Mouse (Mus musculus): ENCODE measurements around the gene Zfp592.
"Not testable (repeated sequence)": the region's sequence is repeated elsewhere in the genome, so short reads cannot be mapped to it uniquely, and the experiment has no call there.

The Zfp592 gene

DNA sequence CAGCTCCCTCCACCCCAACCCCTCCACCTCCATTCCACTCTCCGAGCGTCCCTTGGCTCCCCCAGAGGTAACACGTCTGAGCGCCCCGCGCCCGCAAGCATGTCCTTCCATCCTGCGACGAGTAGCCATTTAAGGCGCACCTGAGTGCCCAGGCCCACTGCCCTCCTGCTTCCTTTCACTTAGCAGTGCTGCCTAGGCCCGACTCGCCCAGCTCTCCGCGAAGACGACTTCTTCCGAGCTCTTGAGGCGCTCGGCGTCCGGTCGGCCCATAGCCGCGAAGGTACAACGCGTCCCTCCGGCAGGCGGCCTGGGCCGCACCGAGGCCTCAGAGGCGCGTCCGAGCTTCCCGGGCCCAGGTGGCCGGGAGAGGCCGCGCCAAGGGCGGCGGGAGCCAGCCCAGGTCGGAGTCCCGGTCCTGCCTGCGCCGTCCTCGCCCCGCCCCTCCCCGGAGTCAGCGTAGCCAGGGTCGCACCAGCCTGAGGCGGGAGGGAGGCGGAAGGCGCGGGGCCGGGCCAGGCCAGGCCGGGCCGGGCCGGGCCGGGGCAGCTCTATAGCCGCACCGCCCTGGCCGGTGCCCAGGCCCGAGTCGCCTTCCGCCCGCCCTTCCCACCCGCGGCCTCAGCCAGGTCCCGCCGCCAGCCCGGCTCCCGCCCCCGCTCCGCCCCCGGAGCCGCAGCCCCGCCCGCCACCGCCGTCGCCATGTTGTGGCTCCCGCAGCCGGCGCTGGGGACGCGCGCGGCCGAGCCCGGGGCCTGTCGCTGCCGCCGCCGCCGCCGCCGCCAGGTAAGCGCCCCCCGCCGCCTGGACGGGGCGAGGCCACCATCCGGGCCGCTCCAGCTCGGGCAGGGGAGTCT is at the start of gene Zfp592:
Zfp592 (plus strand) TSS at position 702 of the 854 bp plus-strand sequence.
- DNase-seq, result peak; percentile 85

DNA sequence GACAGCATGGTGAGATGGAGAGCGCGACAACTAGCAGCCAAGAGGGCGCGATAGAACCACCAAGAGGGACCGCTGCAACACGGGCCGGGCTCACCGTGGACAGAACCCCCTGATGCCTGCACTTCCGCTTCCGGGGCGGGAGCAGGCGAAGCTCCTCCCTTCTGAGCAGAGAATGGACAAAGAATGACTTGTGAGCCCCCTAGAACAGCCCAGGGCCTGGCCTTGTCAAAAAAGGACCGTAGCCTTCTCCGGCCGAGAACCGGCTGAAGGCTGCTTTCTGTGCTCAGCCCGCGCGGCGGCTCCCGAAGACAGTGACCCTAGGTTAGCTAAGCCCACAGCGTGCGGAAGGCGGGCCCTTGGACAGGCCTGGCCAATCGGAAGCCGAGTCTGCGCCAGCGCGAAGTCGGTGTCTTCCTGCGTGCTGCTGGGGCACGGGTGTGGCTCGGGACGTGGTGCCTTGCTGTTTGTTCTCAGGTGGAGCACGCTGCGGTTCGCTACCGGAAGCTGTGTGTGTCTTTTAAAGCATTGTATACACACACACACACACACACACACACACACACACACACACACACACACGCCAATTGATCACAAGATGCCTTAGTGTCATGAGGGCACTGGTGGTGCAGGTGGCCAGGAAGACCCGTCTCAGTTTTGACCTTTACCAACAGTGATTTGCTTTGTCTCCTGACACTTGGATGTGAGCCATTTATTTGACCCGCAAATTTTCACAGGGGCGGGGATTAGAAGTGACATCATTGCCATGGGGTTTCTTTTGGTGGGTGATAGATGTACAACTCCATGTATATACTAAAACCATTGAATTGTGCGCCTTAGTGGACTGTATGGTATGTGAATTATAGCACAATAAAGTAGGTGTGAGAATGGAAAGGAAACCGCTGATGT is 45.8 kb upstream of the Zfp592 start, which contains the start of gene Sec11a:
Sec11a (minus strand) TSS at position 336 of the 906 bp plus-strand sequence.
- peak; percentile 97 for DNase-seq

DNA sequence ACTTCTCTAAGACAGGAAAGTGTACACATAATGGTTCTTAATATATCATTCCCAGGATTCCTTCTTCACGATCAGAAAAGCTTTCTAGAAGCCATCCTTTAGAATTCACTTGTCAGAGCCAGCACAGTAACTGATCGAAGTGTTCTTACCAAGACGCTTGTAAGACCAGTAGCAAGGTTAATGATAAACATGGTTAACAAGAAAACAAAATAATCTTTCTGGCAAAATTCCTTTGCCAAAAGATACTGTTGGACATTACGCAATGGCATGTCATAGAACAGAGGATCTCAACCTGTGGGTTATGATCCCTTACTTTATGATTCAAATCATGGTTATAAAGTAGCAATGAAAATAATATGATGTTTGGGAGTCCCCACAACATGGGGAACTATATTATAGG is 42.0 kb upstream of the Zfp592 start:
- DNase-seq, result no peak

DNA sequence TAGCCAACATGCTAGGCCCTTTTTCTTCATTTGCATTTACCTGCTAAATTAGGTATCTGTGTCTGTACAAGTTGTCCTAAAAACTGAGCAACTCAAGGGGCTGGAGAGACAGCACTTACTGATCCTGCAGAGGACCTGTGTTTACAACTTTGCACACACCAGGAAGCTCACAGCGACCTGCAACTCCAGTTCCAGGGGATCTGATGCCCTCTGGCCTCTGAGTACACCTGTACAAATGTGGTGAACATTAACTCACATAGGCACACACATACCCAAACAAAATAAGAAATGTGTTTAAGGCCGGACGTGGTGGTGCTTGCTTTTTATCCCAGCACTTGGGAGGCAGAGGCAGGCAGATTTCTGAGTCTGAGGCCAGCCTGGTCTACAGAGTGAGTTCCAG is 41.3 kb upstream of the Zfp592 start:
- no peak for DNase-seq

DNA sequence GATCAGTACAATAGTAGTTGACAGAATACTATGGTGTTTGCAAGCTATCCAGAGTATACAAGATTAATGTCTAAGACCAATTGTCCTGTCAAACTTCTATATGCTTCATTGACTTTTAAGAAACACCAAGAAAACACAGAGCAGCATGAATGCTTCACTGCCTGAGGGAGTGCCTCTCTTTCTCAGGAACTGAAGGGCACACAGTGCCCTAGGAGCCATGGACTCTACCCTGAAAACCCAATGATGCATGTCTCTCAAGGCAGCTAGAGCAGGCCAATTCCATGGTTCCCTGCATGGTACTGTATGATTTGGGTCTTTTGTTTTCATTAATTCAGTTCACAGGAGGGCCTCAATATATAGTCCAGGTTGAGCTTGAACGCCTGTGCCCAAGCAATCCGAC is 39.2 kb upstream of the Zfp592 start:
- DNase-seq, result no peak

DNA sequence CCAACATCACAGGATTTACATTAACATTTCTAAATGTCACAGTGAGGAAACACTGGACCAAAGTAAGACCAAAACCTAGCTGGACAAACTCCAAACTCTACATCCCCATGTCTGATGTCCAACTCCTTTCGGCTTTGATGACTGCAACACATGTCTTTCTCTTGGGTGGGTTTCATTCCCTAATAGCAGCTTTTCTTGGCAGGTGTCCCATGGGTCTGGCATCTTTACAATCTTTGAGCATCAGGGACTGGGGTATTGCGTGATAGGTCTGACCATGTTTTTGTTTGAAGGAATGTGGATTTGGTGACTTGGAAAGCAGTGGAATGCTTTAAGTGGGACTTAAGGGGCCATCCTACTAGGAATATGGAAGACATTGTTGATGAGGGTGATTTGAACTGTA is 36.6 kb upstream of the Zfp592 start:
- no peak for DNase-seq

DNA sequence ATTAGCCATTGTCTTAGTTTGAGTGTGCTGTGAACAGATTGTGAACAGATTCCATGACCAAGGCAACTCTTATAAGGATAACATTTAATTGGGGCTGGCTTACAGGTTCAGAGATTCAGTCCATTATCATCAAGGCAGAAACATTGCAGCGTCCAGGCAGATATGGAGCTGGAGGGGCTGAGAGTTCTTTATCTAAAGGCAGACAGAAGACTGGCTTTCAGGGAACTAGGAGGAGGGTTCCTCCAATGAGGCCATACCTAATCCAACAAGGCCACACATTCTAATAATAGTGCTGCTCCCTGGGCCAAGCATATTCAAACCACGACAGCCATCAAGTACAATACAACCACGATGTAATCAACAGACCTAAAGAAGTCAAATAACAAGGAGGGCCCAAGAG is 34.5 kb upstream of the Zfp592 start:
- DNase-seq, result no peak

DNA sequence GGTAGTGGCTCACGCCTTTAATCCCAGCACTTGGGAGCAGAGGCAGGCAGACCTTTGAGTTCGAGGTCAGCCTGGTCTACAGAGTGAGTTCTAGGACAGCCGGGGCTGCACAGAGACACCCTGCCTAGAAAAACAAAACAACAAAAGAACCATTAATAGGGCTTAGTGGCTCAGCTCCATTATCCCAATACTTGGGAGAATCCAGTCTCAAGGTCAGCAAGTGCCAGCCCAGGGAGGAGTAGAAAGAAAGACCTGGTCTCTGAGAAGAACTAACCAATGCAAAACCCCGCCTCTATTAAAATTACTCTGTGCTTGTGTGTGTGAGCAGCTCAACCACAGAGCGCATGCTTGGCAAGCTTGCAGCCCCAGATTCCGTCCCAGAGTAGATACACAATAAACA is 30.7 kb upstream of the Zfp592 start:
- DNase-seq, result no peak

DNA sequence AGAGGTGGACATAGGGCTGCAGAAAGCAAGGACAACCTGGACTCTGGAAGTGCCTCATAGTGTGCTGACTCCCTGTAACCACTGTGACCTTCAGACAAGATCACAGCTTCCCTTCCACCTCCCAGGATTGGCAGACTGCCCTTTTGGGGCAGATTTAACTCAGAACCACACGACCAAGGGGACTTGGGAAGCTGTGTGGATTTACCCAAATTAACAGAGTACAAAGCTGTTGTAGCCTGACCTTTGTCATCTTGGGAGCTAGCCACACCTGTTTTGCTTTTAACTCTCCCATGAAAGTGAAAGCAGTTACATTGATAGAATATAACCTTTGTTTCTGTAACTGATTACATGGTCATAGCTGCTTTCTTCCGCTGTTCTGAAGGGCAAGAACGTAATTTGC is 22.6 kb upstream of the Zfp592 start:
- DNase-seq, result no peak

DNA sequence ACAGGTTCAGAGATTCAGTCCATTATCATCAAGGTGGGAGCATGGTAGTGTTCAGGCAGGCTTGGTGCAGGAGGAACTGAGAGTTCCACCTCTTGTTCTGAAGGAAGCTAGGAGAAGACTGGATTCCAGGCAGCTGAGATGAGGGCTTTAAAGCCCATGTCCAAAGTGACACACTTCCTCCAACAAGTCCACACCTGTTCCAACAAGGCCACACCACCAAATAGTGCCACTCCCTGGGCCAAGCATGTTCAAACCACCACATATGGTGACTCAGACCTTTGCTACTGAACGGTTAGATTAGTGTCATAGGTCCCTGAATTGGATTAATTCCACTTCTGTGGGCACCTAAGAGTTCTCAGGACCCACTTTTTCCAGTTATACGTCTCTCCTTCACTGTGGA is 22.1 kb upstream of the Zfp592 start:
- no peak for DNase-seq

DNA sequence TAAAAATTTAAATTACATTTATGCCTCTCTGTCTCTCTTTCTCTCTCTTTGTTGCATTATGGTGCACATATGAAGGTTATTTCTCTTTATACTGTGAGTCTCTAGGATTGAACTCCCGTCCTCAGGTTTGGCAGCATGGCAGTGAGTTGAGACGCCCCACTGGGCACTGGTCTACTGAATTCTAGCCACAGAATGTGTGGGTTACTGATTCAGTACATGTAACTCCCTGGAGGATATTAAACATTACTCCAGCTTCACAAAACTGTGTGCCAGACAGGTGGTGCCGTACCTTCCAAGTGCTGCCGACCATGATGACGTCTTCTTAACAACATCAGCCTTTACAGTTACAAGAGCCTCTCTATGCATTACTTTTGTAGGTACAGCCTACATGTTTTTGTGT is 21.4 kb upstream of the Zfp592 start:
- DNase-seq, result no peak

DNA sequence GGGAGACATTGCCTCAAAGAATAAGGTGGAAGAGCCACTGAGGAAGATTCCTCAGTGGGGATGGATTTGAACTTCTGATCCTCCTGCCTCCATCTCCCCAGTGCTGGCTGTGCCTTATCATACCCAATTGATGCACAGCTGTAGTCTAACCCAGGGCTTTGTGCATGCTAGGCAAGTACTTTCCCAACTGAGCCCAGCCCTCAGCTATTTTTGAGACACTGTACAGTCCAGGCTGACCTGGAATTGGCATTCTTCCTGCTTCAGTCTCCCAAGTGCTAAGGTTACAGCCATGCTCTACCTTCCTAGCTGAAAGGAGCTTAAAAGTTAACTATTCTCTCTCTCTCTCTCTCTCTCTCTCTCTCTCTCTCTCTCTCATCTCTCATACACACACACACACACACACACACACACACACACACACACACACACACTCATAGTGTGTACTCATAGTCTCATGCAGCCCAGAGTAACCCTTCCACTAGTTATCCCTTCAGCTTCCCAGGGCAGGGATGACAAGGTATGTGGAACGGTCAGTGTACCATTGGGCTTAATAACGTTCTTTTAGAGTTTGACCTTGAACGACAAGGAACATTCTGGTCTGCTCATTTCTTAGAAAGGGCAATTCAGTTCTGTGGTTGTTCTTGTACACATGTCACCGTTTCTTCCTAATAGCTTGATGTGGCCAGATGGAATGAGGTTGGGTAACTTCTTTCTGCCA is 20.4 kb upstream of the Zfp592 start:
- DNase-seq, result not testable (repeated sequence)

DNA sequence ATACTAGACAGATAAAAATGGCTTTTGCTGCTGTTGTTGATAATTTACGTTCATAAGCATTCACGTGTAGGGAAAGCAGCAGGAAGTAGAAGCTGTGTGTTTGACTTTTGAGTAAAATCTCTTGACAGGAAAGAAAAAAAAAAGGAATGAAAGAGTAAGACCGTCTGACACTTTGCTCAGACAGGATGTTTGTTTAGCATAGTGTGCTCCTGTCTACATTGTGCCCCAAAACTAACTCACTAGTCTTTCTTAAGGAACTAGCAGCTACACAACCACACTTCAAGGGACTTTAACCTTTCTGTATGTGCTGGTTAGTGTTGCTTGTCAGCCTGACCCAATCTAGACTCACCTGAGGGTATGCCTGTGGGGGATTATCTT is 19.9 kb upstream of the Zfp592 start:
- not testable (repeated sequence) for DNase-seq

DNA sequence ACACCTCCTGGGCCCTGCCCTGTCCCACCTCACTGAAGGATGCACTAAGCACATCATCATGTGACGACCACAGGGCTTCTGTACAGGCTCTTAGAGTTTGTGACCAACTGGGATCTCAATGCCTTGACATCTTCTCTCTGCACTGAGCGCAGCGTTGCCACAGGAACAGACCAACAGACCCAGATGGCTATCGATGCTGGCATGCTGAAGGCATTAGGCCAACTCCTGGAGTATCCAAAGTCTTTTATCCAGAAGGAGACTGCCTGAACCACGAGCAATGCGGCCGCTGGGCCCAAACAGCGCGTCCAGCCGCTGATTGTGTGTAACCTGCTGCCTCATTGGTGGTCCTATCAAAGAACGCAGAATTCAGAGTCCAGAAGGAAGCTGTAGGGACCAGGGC is 12.9 kb upstream of the Zfp592 start:
- DNase-seq, result no peak

DNA sequence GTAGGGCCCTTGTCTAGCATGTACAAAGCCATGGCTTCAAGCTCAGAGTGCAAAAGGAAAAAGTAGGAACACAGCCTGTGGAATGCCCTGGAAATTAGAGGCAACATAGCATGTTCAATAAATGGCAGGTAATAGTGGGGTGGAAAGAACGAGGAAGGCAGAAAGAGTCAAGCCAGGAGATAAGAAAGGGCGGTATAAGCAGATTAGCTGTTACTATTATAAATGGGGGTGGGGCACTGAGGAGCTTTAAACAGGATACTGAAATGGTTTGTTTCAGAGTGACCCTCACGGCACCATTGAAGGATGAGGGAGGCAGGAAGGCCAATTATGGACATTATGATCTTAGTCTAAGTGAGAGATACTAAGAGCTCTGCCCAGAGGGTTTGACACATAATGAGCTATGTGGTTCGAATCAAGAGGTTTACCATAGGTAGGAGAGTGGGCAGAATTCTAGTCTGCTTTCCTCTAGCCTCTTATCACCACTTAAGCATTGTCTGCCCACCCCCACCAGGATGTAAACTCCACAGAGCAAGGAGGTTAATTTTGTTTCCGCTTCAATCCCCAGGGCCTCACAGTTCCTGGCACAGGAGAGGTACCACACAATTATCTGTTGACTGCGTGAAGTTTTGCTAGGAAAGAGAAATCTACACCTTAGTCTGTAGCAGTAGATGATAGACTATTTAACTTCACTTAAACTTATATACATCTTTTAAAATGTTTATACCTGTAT is 6.9 kb upstream of the Zfp592 start:
- DNase-seq, result no peak

DNA sequence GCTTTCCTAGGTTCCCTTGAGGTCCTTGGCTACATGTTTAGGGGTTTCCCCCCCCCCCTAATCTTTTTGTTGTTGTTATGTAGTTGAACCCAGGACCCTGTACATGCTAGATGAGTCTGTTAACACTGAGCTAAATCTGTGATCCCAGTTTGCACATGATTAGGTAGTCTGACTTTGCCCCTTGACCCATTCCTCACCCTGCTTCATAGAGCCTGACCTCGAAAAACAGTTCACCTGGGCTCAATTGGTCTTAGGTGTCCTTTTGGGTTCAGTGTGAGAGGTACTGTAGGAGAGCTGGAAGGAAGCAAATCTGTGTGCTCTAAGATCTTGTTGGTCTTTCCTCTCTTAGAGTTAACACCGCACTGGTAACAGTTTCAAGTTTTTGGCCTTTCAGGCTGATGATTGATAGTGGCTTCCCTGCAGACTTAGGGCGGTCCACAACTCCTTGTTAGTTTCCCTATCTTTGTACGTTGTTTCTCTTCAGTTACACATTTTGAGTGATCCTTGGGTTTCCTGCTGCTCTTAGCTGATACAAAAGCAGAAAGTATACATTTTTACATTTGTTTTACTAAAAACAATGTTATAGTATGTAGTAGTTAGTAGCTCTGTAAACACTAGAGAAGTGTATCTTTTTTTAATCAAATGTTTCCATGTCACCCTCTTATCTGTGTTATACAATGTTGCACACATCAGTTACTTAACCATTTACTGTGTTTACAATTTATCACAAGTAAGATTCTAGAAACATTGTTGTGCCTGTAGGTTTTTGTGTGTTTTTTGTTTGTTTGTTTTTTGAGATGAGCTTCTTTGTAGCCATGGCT is 5.5 kb upstream of the Zfp592 start:
- no peak for DNase-seq

DNA sequence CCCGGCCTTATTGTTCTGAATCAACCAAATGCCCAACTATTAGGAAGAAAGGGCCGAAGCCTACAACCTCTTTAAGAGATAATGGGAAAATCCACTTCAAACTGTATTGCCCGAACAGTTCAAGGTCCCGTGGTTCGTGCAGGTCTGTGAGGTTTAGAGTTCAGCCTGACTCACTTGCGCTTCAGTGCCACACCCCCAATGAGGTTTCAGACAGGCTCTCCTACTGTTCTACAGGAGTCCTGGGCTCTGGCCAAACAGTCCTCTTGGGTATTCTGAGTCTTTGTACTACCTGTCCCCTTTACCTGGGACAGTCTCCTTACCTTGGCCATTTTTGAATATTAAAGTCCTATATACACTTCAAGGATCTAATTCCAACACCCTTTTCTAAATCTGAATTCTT is 3.2 kb upstream of the Zfp592 start:
- no peak for DNase-seq

DNA sequence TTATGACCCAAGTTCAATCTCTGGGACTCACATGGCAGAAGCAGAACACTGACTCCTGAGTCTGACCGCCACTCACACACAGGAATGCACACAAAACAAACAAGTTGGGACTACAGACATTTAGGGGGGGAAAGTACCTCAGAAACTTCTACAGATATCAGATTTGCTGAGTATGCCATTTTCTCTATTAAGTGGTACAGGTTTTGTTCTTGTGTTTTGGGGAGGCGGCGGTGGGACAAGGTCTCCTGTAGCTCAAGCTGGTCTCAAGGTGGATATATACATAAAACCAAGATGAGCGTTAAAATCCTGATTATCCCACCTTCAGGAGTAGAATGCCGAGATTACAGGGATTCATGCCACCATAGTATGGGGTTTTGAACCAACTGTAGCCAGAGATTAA is 1.9 kb upstream of the Zfp592 start:
- no peak for DNase-seq

DNA sequence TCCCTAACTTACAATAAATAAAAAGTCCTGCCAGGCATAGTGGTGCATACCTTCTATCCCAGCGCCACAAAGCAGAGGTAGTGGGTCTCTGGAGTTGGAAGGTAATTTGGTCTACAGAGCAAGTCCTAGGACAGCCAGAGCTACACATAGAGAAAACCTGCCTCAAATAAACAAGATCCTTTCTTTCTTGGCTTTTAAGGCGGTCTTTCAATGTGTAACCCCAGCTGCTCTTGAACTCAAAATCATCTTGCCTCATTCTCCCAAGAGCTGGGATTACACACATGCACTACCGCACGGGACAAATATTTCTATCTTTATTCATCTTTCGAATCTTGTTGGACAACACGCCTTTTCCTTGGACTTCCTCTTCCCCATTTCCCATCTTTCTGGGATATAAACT is 1.4 kb upstream of the Zfp592 start:
- DNase-seq, result no peak

DNA sequence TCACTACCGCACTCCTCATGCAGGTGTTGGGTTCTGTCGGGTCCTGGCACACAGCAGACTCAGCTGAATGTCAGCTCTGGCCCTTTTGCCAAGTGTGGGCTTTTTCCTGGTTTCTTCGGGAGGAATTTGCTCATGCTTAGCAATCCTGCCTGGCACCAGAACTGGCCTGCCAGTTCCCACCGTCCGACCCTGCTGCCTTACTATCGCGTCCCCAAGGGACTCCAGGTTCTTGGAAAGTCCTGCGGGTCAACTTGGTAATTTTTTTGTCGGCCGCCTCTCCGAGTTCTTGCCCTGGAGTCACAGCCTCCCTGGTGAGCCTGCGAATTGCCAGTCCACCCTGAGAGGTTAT is 876 bp upstream of the Zfp592 start:
- DNase-seq, result no peak

DNA sequence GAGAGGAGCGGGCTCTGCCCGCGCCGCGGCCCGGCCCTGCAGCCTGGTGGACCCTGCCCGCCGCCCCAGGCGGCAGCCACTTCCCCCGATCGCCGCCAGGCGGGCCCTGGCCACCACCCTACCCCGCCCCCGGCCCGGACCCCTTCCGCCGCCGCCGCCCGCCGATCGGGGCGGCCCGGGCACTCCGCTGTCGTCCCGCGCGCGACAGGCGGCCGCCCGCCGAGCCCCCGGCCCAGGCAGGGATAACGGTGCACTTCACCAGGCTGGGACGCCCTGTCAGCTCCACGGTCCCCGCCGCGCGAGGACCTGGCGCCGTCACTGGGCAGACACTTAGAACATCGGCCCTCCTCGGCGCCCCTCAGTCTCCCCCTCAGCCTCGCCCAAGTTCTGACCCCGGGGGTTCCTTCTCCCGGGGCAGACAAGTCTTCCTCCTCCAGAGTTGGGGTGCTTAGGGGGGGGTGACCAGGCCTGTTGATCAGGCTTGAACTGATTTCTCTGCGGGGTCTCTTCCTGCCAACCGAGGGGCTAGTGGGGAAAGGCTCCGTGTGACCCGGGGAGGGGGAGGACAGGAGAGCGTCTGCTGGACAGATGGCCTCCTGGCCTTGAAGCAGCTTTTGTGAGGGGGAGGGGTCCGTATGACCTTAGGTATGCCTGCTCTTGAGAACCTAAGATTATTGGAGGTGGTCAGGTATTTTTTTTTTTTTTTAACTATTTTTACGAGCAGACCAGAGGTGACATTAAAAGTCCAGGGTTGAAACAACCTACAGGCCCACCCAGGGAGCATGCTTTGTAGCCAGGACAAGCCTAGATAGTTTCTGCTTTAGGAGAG is 567 bp downstream of the Zfp592 start:
- no peak for DNase-seq

Measured in right cerebral cortex, postnatal 25 days (tissue).